Mouse (Mus musculus) kidney, adult 2 months (tissue): ENCODE measurements at regions not wholly inside any gene's neighbourhood (a gene's known extent, or its start where the extent isn't known, plus 50 kb on each side); places are given as distances from the start of the nearest gene placed in this dataset.
A peak's percentile ranks its signal among the peaks of the same experiment; 100 is the strongest.
"Not testable (repeated sequence)": the region's sequence is repeated elsewhere in the genome, so short reads cannot be mapped to it uniquely, and the experiment has no call there.

Source experiments
- DNase-seq: peaks from one replicate; pipeline ENCODE4 v3.0.0; 2021
- H3K27ac ChIP-seq: fragments of 200-500 bp; 2 replicates; pipeline ENCODE4 v1.5.1; 2012; ENCODE audit warnings: low read depth, low read length, control low read depth, inconsistent platforms; ENCODE audit not compliant: insufficient read depth
- H3K27me3 ChIP-seq: fragments of 200-500 bp; replicated peaks from 2 replicates; pipeline ENCODE4 v1.6.1; 2012; ENCODE audit warnings: mild to moderate bottlenecking, moderate library complexity, low read length, inconsistent platforms; ENCODE audit not compliant: control insufficient read depth, insufficient read depth
- H3K36me3 ChIP-seq: fragments of 200-500 bp; 2 replicates; pipeline ENCODE4 v1.6.1; 2012; ENCODE audit warnings: mild to moderate bottlenecking, moderate library complexity, low read length, inconsistent platforms; ENCODE audit not compliant: control insufficient read depth, insufficient read depth
- H3K4me1 ChIP-seq: fragments of 200-500 bp; 2 replicates; pipeline ENCODE4 v1.6.1; 2011; ENCODE audit warnings: low read length; ENCODE audit not compliant: control insufficient read depth, insufficient read depth
- H3K4me3 ChIP-seq: fragments of 200-500 bp; 2 replicates; pipeline ENCODE4 v1.5.1; 2011; ENCODE audit warnings: mild to moderate bottlenecking, low read depth, low read length, control low read depth; ENCODE audit not compliant: insufficient read depth
- CTCF ChIP-seq: fragments of 200-500 bp; conservative IDR thresholded peaks from 2 replicates; pipeline ENCODE4 v1.5.1; 2011; ENCODE audit warnings: low read depth, mild to moderate bottlenecking, control low read depth, low read length, moderate library complexity, mixed read lengths; ENCODE audit not compliant: insufficient read depth, insufficient read length
- POLR2A ChIP-seq: fragments of 200-500 bp; IDR thresholded peaks from one replicate; pipeline ENCODE4 v1.6.1; 2011; ENCODE audit warnings: low read depth, low read length, control low read depth
- WGBS: fragments of 180-500 bp; shearing (Covaris S2); methylation state at CpG from one replicate; pipeline ENCODE4 v1.1.7; 2018; 5-methylcytosine and 5-hydroxymethylcytosine counted together

GRCm38 (mm10) chr15:93154022-93154421 is 121.0 kb downstream of the Gxylt1 start:
- no peak for DNase-seq
- Histone ChIP-seq H3K4me3 (no peak overlapping the region), H3K27ac (no peak overlapping the region), H3K4me1 (no peaks in the 10 kb centered on the region), H3K36me3 (no peaks in the 10 kb centered on the region), H3K27me3 (no peaks in the 10 kb centered on the region)
- TF ChIP-seq CTCF = no peak
- no peak for TF ChIP-seq POLR2A
- 64% methylated on average over 4 of the region's 4 CpGs for WGBS

GRCm38 (mm10) chr15:93144899-93145298 is 130.1 kb downstream of the Gxylt1 start:
- H3K27me3 ChIP-seq = no peaks in the 10 kb centered on the region
- 59% methylated on average over 9 of the region's 9 CpGs for whole genome bisulfite sequencing
- H3K36me3 ChIP-seq = no peaks in the 10 kb centered on the region
- DNase-seq = no peak
- no peak overlapping the region for H3K4me3 ChIP-seq
- no peak overlapping the region for H3K27ac ChIP-seq
- no peaks in the 10 kb centered on the region for H3K4me1 ChIP-seq
- TF ChIP-seq CTCF (no peak), POLR2A (no peak)

GRCm38 (mm10) chr15:93144264-93144663 is 130.7 kb downstream of the Gxylt1 start:
- WGBS = 59% methylated on average over 4 of the region's 4 CpGs
- Histone ChIP-seq H3K4me1 (no peaks in the 10 kb centered on the region), H3K36me3 (no peaks in the 10 kb centered on the region), H3K4me3 (no peak overlapping the region), H3K27me3 (no peaks in the 10 kb centered on the region), H3K27ac (no peak overlapping the region)
- no peak for TF ChIP-seq CTCF
- TF ChIP-seq POLR2A = no peak
- DNase-seq = peak; percentile 8

- no peaks in the 10 kb centered on the region for H3K36me3 ChIP-seq
- H3K27me3 ChIP-seq = no peaks in the 10 kb centered on the region
- TF ChIP-seq POLR2A (no peak), CTCF (no peak)
- 77% methylated on average over 18 of the region's 18 CpGs for WGBS
- no peak for DNase-seq
- no peak overlapping the region for H3K4me3 ChIP-seq
- H3K27ac ChIP-seq = no peak overlapping the region
- H3K4me1 ChIP-seq = no peaks in the 10 kb centered on the region
Measured at GRCm38 (mm10) chr15:93133379-93133778, 141.6 kb downstream of the Gxylt1 start.

DNA sequence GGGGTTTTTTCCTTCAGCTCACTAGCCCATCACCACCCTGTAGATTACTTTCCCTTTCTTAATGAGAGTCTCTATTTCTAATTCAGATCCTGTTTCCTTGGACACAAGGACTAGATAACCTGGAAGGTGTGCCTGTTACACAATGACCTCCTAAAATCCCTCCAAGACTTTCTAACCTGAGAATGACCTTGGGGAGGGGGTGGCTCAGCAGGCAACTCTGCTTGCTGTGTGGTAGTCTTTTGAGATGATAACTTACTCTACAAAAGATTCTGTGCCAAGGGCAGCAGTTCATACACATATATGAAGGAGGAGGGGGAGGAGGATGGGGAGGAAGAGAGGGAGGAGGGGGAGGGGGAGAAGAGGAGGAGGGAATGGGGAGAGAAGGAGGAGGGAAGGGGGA is 143.9 kb downstream of the Gxylt1 start:
- Histone ChIP-seq H3K4me1 (no peaks in the 10 kb centered on the region), H3K27ac (no peak overlapping the region), H3K36me3 (no peaks in the 10 kb centered on the region), H3K4me3 (no peak overlapping the region), H3K27me3 (no peaks in the 10 kb centered on the region)
- TF ChIP-seq POLR2A = no peak
- TF ChIP-seq CTCF = no peak
- no peak for DNase-seq

GRCm38 (mm10) chr15:93125261-93125660 is 149.7 kb downstream of the Gxylt1 start:
- 73% methylated on average over 5 of the region's 5 CpGs for WGBS
- Histone ChIP-seq H3K36me3 (no peaks in the 10 kb centered on the region), H3K27ac (no peak overlapping the region), H3K4me3 (no peak overlapping the region), H3K27me3 (no peaks in the 10 kb centered on the region), H3K4me1 (no peaks in the 10 kb centered on the region)
- no peak for DNase-seq
- TF ChIP-seq CTCF (no peak), POLR2A (no peak)

GRCm38 (mm10) chr15:93121156-93121555 is 153.8 kb downstream of the Gxylt1 start:
- Histone ChIP-seq H3K36me3 (no peaks in the 10 kb centered on the region), H3K27me3 (no peaks in the 10 kb centered on the region), H3K4me1 (no peaks in the 10 kb centered on the region), H3K27ac (no peak overlapping the region), H3K4me3 (no peak overlapping the region)
- DNase-seq = no peak
- TF ChIP-seq CTCF (no peak), POLR2A (no peak)
- 76% methylated on average over 4 of the region's 4 CpGs for WGBS

DNA sequence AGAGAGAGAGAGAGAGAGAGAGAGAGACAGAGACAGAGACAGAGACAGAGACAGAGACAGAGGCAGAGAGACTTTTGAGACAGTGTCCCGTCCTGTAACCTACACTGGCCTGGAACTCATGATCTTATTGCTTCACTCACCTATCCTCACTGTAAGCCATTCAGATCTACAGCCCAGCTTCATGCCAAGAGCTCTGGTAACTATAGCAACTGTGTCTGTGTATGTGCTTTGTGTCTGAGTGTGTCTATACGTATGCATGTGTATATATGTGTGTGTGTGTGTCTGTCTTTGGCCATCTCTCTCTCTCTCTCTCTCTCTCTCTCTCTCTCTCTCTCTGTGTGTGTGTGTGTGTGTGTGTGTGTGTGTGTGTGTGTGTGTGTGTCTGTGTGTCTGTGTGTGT is 157.2 kb downstream of the Gxylt1 start:
- H3K27me3 ChIP-seq, H3K36me3 ChIP-seq, H3K4me3 ChIP-seq, DNase-seq, H3K27ac ChIP-seq, H3K4me1 ChIP-seq: not testable (repeated sequence)
- WGBS = 92% methylated on average over 2 of the region's 2 CpGs
